Mouse (Mus musculus) gastrocnemius, postnatal 36 days (tissue): Measurements from ENCODE around the gene Nsun4. TPM values are rescaled to one million over a fixed set of nuclear protein-coding genes. Genes with fewer than 3 reads are reported as not detected.

Source experiments
- DNase-seq, 2 experiments: peaks; one replicate each; pipeline ENCODE4 v3.0.0; 2022
- intact Hi-C: fragments of 180-260 bp; cut with DNase I; formaldehyde crosslinking; loops from one replicate; pipeline ENCODE4 v1.15.1; 2025
- total RNA-seq, 2 experiments: library from RNA; stranded (reverse); gene quantifications; 2 replicates each; pipeline ENCODE4 v1.2.3; 2021

The Nsun4 gene
- total RNA-seq, 2 experiments from 2014 or later: 12.5 to 14.5 TPM

- DNase-seq: peak; percentile 24 to 31
- intact Hi-C loops: no loop called here
Observed at GRCm38 (mm10) chr4:116048130-116048920, 5.4 kb downstream of the Nsun4 start.

- no peak for DNase-seq
- intact Hi-C loops: no loop called here
Observed at GRCm38 (mm10) chr4:116047681-116048080, 6.0 kb downstream of the Nsun4 start.

- no peak for DNase-seq
- intact Hi-C loops: no loop called here
Observed at GRCm38 (mm10) chr4:116046604-116047003, 7.1 kb downstream of the Nsun4 start.

GRCm38 (mm10) chr4:116042186-116042585 is 11.5 kb downstream of the Nsun4 start:
- no peak for DNase-seq
- intact Hi-C loops: no loop called here

- no peak for DNase-seq
- intact Hi-C loops: no loop called here
Observed at GRCm38 (mm10) chr4:116040466-116040865, 13.2 kb downstream of the Nsun4 start.

- intact Hi-C loops: no loop called here
- no peak for DNase-seq
Observed at GRCm38 (mm10) chr4:116033374-116033773, 20.3 kb downstream of the Nsun4 start.

GRCm38 (mm10) chr4:116032906-116033305 is 20.8 kb downstream of the Nsun4 start:
- no peak for DNase-seq
- intact Hi-C loops: no loop called here

- intact Hi-C loops: no loop called here
Observed at GRCm38 (mm10) chr4:116017902-116018746, 35.6 kb downstream of the Nsun4 start, which contains the start of gene Faah. Gene Faah, minus strand, starts transcription at chr4:116017926.

GRCm38 (mm10) chr4:116017300-116017901 is 36.3 kb downstream of the Nsun4 start:
- peak; percentile 33 to 35 for DNase-seq
- intact Hi-C loops: no loop called here

More at GRCm38 (mm10) chr4:116017902-116018746, 35.6 kb downstream of the Nsun4 start, which contains the start of gene Faah:
- DNase-seq: no peak

- no peak for DNase-seq
- intact Hi-C loops: no loop called here
Observed at GRCm38 (mm10) chr4:116016862-116017299, 36.8 kb downstream of the Nsun4 start.

GRCm38 (mm10) chr4:116016396-116016795 is 37.3 kb downstream of the Nsun4 start:
- intact Hi-C loops: no loop called here

GRCm38 (mm10) chr4:116015996-116016395 is 37.7 kb downstream of the Nsun4 start:
- no peak for DNase-seq
- intact Hi-C loops: no loop called here

More at GRCm38 (mm10) chr4:116016396-116016795, 37.3 kb downstream of the Nsun4 start:
- DNase-seq: no peak

GRCm38 (mm10) chr4:116015502-116015901 is 38.2 kb downstream of the Nsun4 start:
- no peak for DNase-seq
- intact Hi-C loops: no loop called here

- intact Hi-C loops: no loop called here
- no peak for DNase-seq
Observed at GRCm38 (mm10) chr4:116010186-116010585, 43.5 kb downstream of the Nsun4 start.

GRCm38 (mm10) chr4:116001206-116001605 is 52.5 kb downstream of the Nsun4 start:
- DNase-seq: no peak
- intact Hi-C loops: no loop called here

GRCm38 (mm10) chr4:116000671-116001070 is 53.0 kb downstream of the Nsun4 start:
- intact Hi-C loops: no loop called here
- DNase-seq: no peak

- intact Hi-C loops: no loop called here
- DNase-seq: no peak
Observed at GRCm38 (mm10) chr4:115996729-115997128, 56.9 kb downstream of the Nsun4 start.

GRCm38 (mm10) chr4:115995376-115995730 is 58.3 kb downstream of the Nsun4 start:
- DNase-seq: no peak
- intact Hi-C loops: no loop called here

- intact Hi-C loops: no loop called here
- DNase-seq: no peak
Observed at GRCm38 (mm10) chr4:115994662-115995375, 58.9 kb downstream of the Nsun4 start.

- intact Hi-C loops: no loop called here
- DNase-seq: no peak
Observed at GRCm38 (mm10) chr4:115989382-115989781, 64.3 kb downstream of the Nsun4 start.
